Mouse (Mus musculus) liver, embryonic 12.5 days (tissue): ENCODE data around the gene Glis1. TPM values are rescaled to one million over a fixed set of nuclear protein-coding genes. Genes with fewer than 3 reads are reported as not detected.

Experiments
- ATAC-seq: fragments of 200-750 bp; cut with Nextera tagmentation; 2 replicates; pipeline ENCODE4 v1.8.0; 2017; ENCODE audit warnings: moderate number of reproducible peaks, mild to moderate bottlenecking, moderate library complexity
- H3K27ac ChIP-seq: fragments of 300-500 bp; sonication (generic); 2 replicates; pipeline ENCODE4 v1.5.1; 2016; ENCODE audit warnings: mild to moderate bottlenecking
- H3K27me3 ChIP-seq: fragments of 300-500 bp; sonication (generic); replicated peaks from 2 replicates; pipeline ENCODE4 v1.6.1; 2016; ENCODE audit warnings: mild to moderate bottlenecking, moderate library complexity
- H3K36me3 ChIP-seq: fragments of 300-500 bp; sonication (generic); 2 replicates; pipeline ENCODE4 v1.6.1; 2016; ENCODE audit warnings: mild to moderate bottlenecking, moderate library complexity
- H3K4me1 ChIP-seq: fragments of 300-500 bp; sonication (generic); 2 replicates; pipeline ENCODE4 v1.6.1; 2016
- H3K4me2 ChIP-seq: fragments of 300-500 bp; sonication (generic); 2 replicates; pipeline ENCODE4 v1.6.1; 2016; ENCODE audit warnings: mild to moderate bottlenecking, moderate library complexity
- H3K4me3 ChIP-seq: fragments of 300-500 bp; sonication (generic); 2 replicates; pipeline ENCODE4 v1.5.1; 2016; ENCODE audit warnings: mild to moderate bottlenecking, moderate library complexity
- H3K9ac ChIP-seq: fragments of 300-500 bp; sonication (generic); 2 replicates; pipeline ENCODE4 v1.6.1; 2016; ENCODE audit warnings: mild to moderate bottlenecking, moderate library complexity
- H3K9me3 ChIP-seq: fragments of 300-500 bp; sonication (generic); replicated peaks from 2 replicates; pipeline ENCODE4 v1.6.1; 2016; ENCODE audit warnings: mild to moderate bottlenecking, moderate library complexity
- WGBS: fragments of 180-500 bp; shearing (Covaris S2); methylation state at CpG from one replicate; pipeline ENCODE4 v1.1.7; 2016; ENCODE audit not compliant: insufficient replicate concordance; 5-methylcytosine and 5-hydroxymethylcytosine counted together
- microRNA-seq: library from miRNA; unstranded; fragments of <30 nt; microRNA quantifications from one replicate; pipeline ENCODE4, GENCODE M21; 2017
- polyA plus RNA-seq: library from polyadenylated mRNA; unstranded; fragments of >200 nt; fragmentation: Nextera tagmentation; extraction: Ambion mirVana; gene quantifications from 2 replicates; pipeline ENCODE4 v1.2.1, GENCODE M21; 2016

Gene Glis1
- polyA plus RNA-seq, 1 experiment from 2014 or later, result 0.24 TPM

DNA sequence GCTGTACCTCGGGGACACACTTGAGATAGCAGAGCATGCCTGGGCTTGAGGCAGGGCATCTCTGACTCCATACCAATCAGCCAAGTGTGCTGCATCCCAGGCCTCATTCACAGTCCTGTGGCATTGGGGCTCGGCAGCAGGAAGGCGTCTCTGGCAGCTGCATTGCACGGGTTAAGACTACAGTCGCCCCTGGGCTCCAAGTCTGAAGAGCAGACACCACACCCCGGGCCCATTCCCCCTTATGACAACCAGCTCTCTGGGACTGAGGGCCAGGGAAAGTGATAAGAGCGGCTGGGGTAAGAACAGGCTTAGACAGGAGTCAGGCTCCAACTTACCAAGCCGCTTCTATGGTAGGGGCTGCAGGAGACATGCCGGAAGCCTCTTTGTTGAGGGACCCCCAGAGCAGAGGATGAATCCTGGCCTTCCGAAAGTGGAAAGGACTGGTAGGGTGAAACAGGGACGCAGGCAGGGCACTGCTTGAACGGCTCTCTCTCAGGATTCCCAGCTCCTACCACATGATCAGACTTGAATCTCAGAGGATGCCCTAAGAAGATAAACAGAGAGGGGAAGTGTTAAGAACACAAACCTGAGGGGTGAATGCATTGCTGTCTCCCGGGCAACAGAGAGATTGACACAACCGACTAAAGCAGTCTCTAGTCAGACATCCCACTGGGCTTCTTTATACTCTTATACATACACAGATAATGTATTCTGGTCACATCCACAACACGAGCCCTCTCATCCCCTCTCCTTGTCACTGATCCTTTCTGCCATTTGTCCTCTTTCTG, 246.1 kb downstream of the Glis1 start:
- H3K4me1 ChIP-seq, result no peaks in the 10 kb centered on the region

GRCm38 (mm10) chr4:107681099-107681849, 246.9 kb downstream of the Glis1 start:
- H3K9ac ChIP-seq, result no peak overlapping the region

More for the DNA sequence above, 246.1 kb downstream of the Glis1 start:
- Histone ChIP-seq H3K4me2 (no peak overlapping the region), H3K36me3 (no peaks in the 10 kb centered on the region), H3K4me3 (no peak overlapping the region), H3K27ac (no peak overlapping the region), H3K9me3 (no peaks in the 10 kb centered on the region), H3K27me3 (peaks cover 62% of the 10 kb centered on the region), H3K9ac (no peak overlapping the region)
- 48% methylated on average over 15 of the region's 15 CpGs for WGBS
- no peak for ATAC-seq

GRCm38 (mm10) chr4:107683006-107683756, 248.8 kb downstream of the Glis1 start:
- no peak overlapping the region for H3K4me3 ChIP-seq
- H3K9me3 ChIP-seq, result no peaks in the 10 kb centered on the region
- no peaks in the 10 kb centered on the region for H3K4me1 ChIP-seq
- H3K27ac ChIP-seq, result no peak overlapping the region
- H3K36me3 ChIP-seq, result no peaks in the 10 kb centered on the region
- H3K27me3 ChIP-seq, result peaks cover 75% of the 10 kb centered on the region
- H3K4me2 ChIP-seq, result no peak overlapping the region
- WGBS, result 67% methylated on average over 37 of the region's 37 CpGs
- ATAC-seq, result no peak
- no peak overlapping the region for H3K9ac ChIP-seq

More at GRCm38 (mm10) chr4:107681099-107681849, 246.9 kb downstream of the Glis1 start:
- no peak overlapping the region for H3K27ac ChIP-seq
- no peak overlapping the region for H3K4me2 ChIP-seq
- H3K36me3 ChIP-seq, result no peaks in the 10 kb centered on the region
- no peak overlapping the region for H3K4me3 ChIP-seq
- ATAC-seq, result no peak
- WGBS, result 33% methylated on average over 9 of the region's 9 CpGs
- no peaks in the 10 kb centered on the region for H3K9me3 ChIP-seq
- H3K4me1 ChIP-seq, result no peaks in the 10 kb centered on the region
- H3K27me3 ChIP-seq, result peaks cover 66% of the 10 kb centered on the region

GRCm38 (mm10) chr4:107684130-107684529, 249.7 kb downstream of the Glis1 start, which contains the start of gene Dmrtb1:
Gene Dmrtb1, minus strand, starts transcription at chr4:107684230.
- Histone ChIP-seq H3K9me3 (no peaks in the 10 kb centered on the region), H3K4me2 (no peak within 1 kb of the TSS), H3K4me1 (no peaks in the 10 kb centered on the region), H3K9ac (no peak within 1 kb of the TSS), H3K27ac (no peak within 1 kb of the TSS), H3K4me3 (no peak within 1 kb of the TSS), H3K27me3 (peaks cover 73% of the 10 kb centered on the region), H3K36me3 (no peaks in the 10 kb centered on the region)
- no peak for ATAC-seq
- WGBS, result 76% methylated on average over 14 of the region's 14 CpGs

Small RNA genes within 50 kb of the gene (microRNA-seq; reads per million reads assigned to microRNA genes)
- not detected for gene Gm24804

Other genes with a start within 250 kb of the Glis1 start
- not detected in 2 replicates for gene Ldlrad1, start 225.4 kb upstream of the Glis1 start, polyA plus RNA-seq
- 19.7 and 21.7 TPM in 2 replicates for gene Lrrc42, start 181.1 kb upstream of the Glis1 start, polyA plus RNA-seq
- 9.2 and 10.4 TPM in 2 replicates for gene Hspb11, start 181.0 kb upstream of the Glis1 start, polyA plus RNA-seq
- gene Dio1, start 127.4 kb upstream of the Glis1 start, polyA plus RNA-seq, result not detected in 2 replicates
- gene Yipf1, start 120.2 kb upstream of the Glis1 start, polyA plus RNA-seq, result 28.4 and 30.0 TPM in 2 replicates
- gene Ndc1, start 66.8 kb upstream of the Glis1 start, polyA plus RNA-seq, result 28.9 and 30.3 TPM in 2 replicates
- not detected in 2 replicates for gene Dmrtb1, start 249.6 kb downstream of the Glis1 start, polyA plus RNA-seq